Mouse (Mus musculus): ENCODE results near the gene Plcd3. TPM values are rescaled to one million over a fixed set of nuclear protein-coding genes. Genes with fewer than 3 reads are reported as not detected.
A peak's percentile ranks its signal among the peaks of the same experiment; 100 is the strongest.

The Plcd3 gene
- polyA plus RNA-seq, 1 experiment from 2014 or later: 0.50 TPM

DNA sequence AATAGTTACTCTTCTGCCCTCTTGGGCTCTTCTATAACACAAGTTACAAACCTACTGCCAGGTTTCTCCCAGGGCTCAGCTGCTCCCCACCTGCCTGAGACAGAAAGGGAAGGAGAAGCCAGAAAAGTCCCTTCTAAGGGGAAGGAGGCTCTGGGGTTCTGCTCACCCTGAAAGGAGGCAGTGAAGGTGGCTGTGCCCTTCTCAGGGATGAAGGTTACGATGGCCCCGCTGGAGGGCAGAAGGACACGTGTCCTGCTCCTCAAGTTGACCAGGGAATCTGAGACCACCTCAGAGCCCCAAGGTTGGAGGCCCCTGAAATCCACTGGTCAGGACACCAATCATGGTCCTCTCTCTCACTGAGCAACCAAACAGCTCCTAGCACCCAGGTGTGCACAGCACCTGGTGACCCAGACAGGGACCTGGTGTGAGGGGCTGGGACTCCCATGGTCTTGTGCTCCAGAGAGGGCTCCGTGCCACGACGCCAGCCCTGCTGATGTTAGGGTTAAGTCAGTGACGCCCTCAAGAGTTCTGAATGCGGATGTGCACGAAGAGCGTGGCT lies 31.1 kb downstream of the Plcd3 start:
- ATAC-seq (ENCODE audit: low read depth): no peak
- no peak overlapping the region for H3K4me2 ChIP-seq

DNA sequence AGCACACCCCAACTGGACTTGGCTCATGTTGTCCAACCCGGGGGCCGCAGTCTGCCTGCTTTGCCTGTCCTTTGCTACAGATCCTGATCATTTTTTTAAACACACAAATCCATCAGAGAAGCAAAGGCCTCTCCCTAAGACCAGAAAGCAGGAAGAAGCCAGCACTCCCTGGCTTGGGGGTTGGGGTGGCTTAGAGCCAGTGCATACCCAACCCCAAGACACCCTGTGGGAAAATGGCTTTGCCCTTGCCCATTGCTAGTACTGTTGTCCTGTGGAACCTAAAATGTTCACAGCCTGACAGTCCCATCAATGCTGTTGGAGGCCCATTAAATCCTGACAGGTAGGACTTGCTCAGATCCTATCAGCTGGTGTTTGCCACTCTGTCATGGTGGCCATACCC lies 31.7 kb downstream of the Plcd3 start:
- no peak overlapping the region for H3K4me2 ChIP-seq
- no peaks in the 10 kb centered on the region for H3K9me3 ChIP-seq (replicated peaks)
- 100% methylated on average over 2 of the region's 2 CpGs for WGBS (ENCODE audit: insufficient replicate concordance)
- no peaks in the 10 kb centered on the region for H3K27me3 ChIP-seq
- H3K9ac ChIP-seq: no peak overlapping the region
- H3K36me3 ChIP-seq: peaks cover 57% of the 10 kb centered on the region
- DNase-seq: no peak
- no peak for ATAC-seq (ENCODE audit: low read depth)
- no peak overlapping the region for H3K27ac ChIP-seq
- H3K4me1 ChIP-seq (replicated peaks): no peaks in the 10 kb centered on the region
- no peak overlapping the region for H3K4me3 ChIP-seq (replicated peaks)

More for the DNA sequence above, 31.1 kb downstream of the Plcd3 start:
- Histone ChIP-seq H3K9me3 (replicated peaks) (no peaks in the 10 kb centered on the region), H3K4me3 (replicated peaks) (no peak overlapping the region), H3K27me3 (no peaks in the 10 kb centered on the region), H3K27ac (no peak overlapping the region), H3K4me1 (replicated peaks) (no peaks in the 10 kb centered on the region), H3K9ac (no peak overlapping the region), H3K36me3 (peaks cover 52% of the 10 kb centered on the region)
- 91% methylated on average over 10 of the region's 10 CpGs for WGBS (ENCODE audit: insufficient replicate concordance)
- no peak for DNase-seq

DNA sequence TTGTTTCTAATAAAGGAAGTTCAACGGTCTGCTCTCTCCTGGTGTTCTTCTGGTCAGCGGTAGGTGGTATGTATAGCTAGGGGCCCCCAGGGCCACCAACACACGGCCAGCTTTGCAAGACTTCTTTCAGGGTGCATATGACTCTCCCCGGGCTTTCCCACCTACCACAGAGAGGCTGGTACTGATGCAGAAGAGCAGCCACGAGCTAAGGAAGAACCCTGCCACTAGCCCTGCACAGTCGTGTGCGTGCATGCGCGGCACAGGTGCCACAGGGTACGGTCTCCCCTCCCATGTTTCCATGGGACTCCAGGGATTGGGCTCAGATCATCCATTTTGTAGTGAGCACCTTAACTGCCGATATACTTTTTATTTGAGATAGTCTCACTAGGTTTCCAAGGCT lies 32.6 kb downstream of the Plcd3 start:
- Histone ChIP-seq H3K9me3 (replicated peaks) (no peaks in the 10 kb centered on the region), H3K4me2 (no peak overlapping the region), H3K27ac (no peak overlapping the region), H3K27me3 (no peaks in the 10 kb centered on the region), H3K4me1 (replicated peaks) (no peaks in the 10 kb centered on the region), H3K9ac (no peak overlapping the region), H3K36me3 (peaks cover 66% of the 10 kb centered on the region), H3K4me3 (replicated peaks) (no peak overlapping the region)
- DNase-seq: no peak
- no peak for ATAC-seq (ENCODE audit: low read depth)
- 88% methylated on average over 11 of the region's 11 CpGs for WGBS (ENCODE audit: insufficient replicate concordance)

DNA sequence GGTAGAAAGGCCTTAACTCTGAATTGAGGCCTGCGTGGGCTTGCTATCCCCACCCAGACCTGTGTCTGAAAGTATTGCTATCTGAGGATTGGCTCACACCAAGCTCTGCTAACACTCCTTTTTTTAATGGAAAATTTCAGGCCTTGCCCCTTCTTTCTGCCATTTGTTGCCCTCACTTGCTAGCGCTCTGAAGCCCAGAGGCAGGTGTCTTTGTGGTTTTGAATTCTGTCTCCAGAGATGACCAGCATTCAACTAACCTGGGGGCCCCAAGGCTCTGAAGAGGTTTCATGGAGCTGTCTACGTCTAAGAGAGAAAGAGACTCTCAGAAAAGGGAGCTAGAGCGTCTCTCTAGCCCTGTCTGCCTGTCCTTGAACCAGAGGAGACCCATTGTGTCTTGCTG lies 33.2 kb downstream of the Plcd3 start:
- 84% methylated on average over 4 of the region's 4 CpGs for WGBS (ENCODE audit: insufficient replicate concordance)
- Histone ChIP-seq H3K36me3 (peaks cover 72% of the 10 kb centered on the region), H3K4me2 (no peak overlapping the region)

DNA sequence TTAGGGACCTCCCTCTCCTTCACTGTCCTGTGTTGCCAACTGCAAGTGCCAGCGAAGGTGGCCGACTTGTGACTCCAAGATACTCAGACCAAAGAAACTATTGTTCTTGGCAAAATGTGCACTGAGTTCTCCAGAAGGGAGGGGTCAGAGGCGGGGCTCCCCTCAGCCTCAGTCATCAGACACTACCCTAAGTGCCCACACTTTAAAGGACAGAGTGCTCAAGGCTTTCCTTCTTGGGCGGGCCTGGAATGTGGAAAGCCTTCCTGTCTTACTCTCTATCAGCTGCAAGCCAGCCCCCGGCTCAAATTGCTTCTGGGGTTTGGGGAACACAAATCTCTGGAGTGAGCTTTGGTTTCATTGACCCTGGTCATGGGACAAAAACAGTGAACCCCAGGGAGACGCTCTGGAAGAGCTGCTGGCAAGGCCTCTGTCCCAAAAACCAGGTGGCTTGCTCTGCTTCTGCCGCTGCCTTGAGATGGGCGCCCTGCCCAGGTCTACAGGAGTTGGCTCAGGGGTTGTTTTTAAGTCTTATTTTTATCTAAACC lies 33.9 kb downstream of the Plcd3 start:
- Histone ChIP-seq H3K9ac (no peak overlapping the region), H3K27ac (no peak overlapping the region), H3K4me2 (no peak overlapping the region), H3K36me3 (peaks cover 77% of the 10 kb centered on the region), H3K4me3 (replicated peaks) (no peak overlapping the region), H3K27me3 (no peaks in the 10 kb centered on the region), H3K9me3 (replicated peaks) (no peaks in the 10 kb centered on the region), H3K4me1 (replicated peaks) (no peaks in the 10 kb centered on the region)
- DNase-seq: no peak
- 84% methylated on average over 8 of the region's 8 CpGs for WGBS (ENCODE audit: insufficient replicate concordance)
- ATAC-seq (ENCODE audit: low read depth): no peak

More for the DNA sequence above, 33.2 kb downstream of the Plcd3 start:
- H3K9me3 ChIP-seq (replicated peaks): no peaks in the 10 kb centered on the region
- H3K4me3 ChIP-seq (replicated peaks): no peak overlapping the region
- H3K27ac ChIP-seq: no peak overlapping the region
- no peak overlapping the region for H3K9ac ChIP-seq
- ATAC-seq (ENCODE audit: low read depth) (no peak), DNase-seq (no peak)
- no peaks in the 10 kb centered on the region for H3K27me3 ChIP-seq
- no peaks in the 10 kb centered on the region for H3K4me1 ChIP-seq (replicated peaks)

DNA sequence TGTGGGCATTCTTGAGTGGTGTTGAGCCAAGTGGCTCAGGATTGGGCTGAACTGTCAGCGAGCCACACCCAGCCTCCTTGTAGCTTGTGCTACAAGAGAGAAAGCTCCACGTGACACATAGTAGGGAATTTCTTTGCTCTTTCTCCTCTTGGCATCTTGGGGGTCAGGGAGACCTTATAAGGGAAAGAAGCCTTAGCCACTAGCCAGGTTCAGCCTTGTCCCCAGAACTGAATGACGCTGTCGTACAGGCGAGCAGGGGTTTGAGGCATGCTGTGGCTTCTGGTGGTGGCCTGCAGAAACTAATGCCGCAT lies 34.5 kb downstream of the Plcd3 start:
- Histone ChIP-seq H3K27ac (no peak overlapping the region), H3K9me3 (replicated peaks) (no peaks in the 10 kb centered on the region), H3K4me1 (replicated peaks) (no peaks in the 10 kb centered on the region), H3K27me3 (no peaks in the 10 kb centered on the region), H3K4me2 (no peak overlapping the region), H3K36me3 (peaks cover 82% of the 10 kb centered on the region), H3K9ac (no peak overlapping the region), H3K4me3 (replicated peaks) (no peak overlapping the region)
- DNase-seq (no peak), ATAC-seq (ENCODE audit: low read depth) (no peak)
- 90% methylated on average over 6 of the region's 6 CpGs for WGBS (ENCODE audit: insufficient replicate concordance)

DNA sequence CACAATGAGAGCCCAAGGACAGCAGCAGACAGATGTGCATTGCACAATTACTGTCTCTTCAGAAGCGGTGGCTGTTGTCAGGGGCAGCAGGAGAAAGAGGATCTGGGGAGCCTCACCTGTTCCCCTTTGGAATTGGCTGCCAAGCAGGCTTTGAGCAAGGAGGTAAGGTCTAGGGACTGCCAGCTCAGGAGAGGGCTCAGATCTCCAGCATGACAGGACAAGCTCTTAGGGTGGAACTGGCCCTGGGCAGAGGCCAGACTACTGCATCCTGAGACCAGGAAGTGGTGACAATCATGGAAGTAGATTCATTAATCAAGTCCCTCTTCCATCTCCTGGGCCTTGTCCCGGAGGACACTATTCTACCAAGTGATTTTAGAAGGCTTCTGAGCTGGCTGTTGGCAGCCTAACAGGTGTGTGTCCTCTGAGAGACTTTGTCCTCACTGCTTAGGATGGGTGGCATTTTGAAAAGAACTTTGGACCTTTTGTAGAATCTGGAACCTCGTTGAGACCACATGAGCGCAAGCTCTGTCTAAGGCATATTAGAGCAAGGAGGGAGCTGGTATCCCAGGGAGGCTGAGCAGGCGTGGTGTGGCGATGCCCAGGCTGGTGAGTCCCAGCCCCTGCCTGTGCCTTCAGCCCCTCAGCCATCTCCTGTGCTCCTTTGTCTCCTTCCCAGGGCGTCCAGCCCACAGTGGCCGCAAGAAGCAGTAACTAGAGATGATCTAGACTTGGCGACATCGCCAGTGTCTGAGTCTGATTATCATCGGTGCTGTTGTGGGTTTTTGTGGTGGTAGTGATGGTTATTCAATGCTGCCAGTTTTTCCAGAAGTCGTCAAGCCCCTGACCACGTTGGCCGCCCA lies 35.0 kb downstream of the Plcd3 start:
- Histone ChIP-seq H3K27ac (no peak overlapping the region), H3K36me3 (peaks cover 87% of the 10 kb centered on the region)
- DNase-seq: no peak

DNA sequence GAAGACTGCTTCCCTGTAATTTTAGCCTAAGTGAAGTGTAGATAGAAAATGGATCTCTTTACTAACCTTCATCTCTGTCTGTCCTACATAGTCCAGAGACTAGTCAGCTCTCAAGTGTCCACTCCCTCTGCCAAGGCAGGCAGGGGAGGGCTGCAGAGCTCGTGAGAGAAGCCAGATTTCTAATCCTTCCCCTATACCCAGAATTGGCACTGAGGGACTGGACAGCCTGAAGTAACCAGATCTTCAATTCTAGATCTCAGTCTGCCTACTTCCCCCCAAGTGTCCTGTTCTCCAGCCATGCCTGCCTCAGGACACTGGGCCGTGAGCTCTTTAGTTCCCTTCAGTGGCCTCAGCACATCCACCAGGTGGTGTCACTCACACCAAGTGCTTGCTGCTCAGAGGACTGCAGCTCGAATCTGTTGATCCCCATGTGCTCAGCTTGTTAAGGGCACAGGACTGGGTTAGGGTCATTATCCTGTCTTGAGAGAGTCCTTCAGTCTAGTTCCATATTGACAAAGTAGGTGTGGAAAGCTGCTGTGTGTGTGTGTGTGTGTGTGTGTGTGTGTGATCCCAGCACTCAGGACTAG lies 42.9 kb downstream of the Plcd3 start:
- 78% methylated on average over 3 of the region's 3 CpGs for WGBS (ENCODE audit: insufficient replicate concordance)
- H3K27me3 ChIP-seq: no peaks in the 10 kb centered on the region
- ATAC-seq (ENCODE audit: low read depth) (no peak), DNase-seq (no peak)
- no peaks in the 10 kb centered on the region for H3K4me1 ChIP-seq (replicated peaks)
- peaks cover 85% of the 10 kb centered on the region for H3K36me3 ChIP-seq
- no peak overlapping the region for H3K9ac ChIP-seq
- H3K4me2 ChIP-seq: no peak overlapping the region
- no peak overlapping the region for H3K4me3 ChIP-seq (replicated peaks)
- H3K9me3 ChIP-seq (replicated peaks): no peaks in the 10 kb centered on the region
- H3K27ac ChIP-seq: no peak overlapping the region

More for the DNA sequence above, 35.0 kb downstream of the Plcd3 start:
- 87% methylated on average over 14 of the region's 14 CpGs for WGBS (ENCODE audit: insufficient replicate concordance)
- no peak overlapping the region for H3K4me3 ChIP-seq (replicated peaks)
- no peak for ATAC-seq (ENCODE audit: low read depth)
- no peaks in the 10 kb centered on the region for H3K4me1 ChIP-seq (replicated peaks)
- H3K4me2 ChIP-seq: no peak overlapping the region
- H3K9me3 ChIP-seq (replicated peaks): no peaks in the 10 kb centered on the region
- no peaks in the 10 kb centered on the region for H3K27me3 ChIP-seq
- no peak overlapping the region for H3K9ac ChIP-seq

DNA sequence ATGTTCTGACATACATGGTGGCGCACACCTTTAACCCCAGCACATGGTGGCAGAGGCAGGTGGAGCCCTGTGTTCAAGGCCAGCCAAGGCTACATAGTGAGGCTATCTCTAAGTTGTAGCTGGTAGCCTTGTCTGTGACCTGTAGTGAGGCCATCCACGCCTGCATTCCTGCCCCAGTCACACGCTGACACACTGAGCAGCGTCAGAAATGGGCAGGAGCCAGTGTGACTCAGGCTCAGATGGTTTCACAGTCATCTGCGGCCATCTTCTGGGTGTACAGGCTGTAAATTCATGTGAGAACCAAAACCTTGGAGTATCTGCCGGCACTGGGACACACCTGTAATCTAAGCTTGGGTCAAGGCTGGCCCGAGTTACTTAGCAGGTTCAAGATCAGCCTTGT lies 44.8 kb downstream of the Plcd3 start:
- no peak for DNase-seq
- no peaks in the 10 kb centered on the region for H3K9me3 ChIP-seq (replicated peaks)
- no peak for ATAC-seq (ENCODE audit: low read depth)
- no peak overlapping the region for H3K4me3 ChIP-seq (replicated peaks)
- no peaks in the 10 kb centered on the region for H3K27me3 ChIP-seq
- H3K36me3 ChIP-seq: peaks cover 86% of the 10 kb centered on the region
- H3K4me1 ChIP-seq (replicated peaks): no peaks in the 10 kb centered on the region
- WGBS (ENCODE audit: insufficient replicate concordance): 94% methylated on average over 7 of the region's 7 CpGs
- no peak overlapping the region for H3K9ac ChIP-seq
- H3K27ac ChIP-seq: no peak overlapping the region
- no peak overlapping the region for H3K4me2 ChIP-seq

DNA sequence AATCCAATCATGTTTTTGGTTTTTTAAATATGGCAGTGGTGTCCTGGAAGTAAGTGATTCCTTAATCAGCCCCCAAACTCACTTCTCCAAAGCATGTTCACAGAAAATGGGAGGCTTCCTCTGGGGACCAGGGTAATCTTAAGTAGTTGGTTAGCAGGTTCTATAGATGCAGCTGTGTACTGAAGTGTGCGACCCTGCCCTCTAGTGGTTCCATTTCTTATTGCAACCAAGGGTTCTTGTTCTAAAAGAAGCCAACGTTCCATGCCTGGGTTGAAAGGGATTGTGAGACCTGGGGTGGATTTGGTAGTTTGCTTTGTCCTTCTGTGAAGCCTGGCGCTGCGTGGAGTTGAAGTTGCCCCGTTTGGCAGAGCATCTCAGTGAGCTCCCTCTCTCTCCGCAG lies 46.7 kb downstream of the Plcd3 start:
- no peak overlapping the region for H3K9ac ChIP-seq
- H3K4me2 ChIP-seq: no peak overlapping the region
- no peak overlapping the region for H3K4me3 ChIP-seq (replicated peaks)
- peaks cover 86% of the 10 kb centered on the region for H3K36me3 ChIP-seq
- H3K27me3 ChIP-seq: no peaks in the 10 kb centered on the region
- DNase-seq (peak; percentile 50), ATAC-seq (ENCODE audit: low read depth) (no peak)
- no peak overlapping the region for H3K27ac ChIP-seq
- no peaks in the 10 kb centered on the region for H3K9me3 ChIP-seq (replicated peaks)
- no peaks in the 10 kb centered on the region for H3K4me1 ChIP-seq (replicated peaks)
- WGBS (ENCODE audit: insufficient replicate concordance): 52% methylated on average over 6 of the region's 6 CpGs

DNA sequence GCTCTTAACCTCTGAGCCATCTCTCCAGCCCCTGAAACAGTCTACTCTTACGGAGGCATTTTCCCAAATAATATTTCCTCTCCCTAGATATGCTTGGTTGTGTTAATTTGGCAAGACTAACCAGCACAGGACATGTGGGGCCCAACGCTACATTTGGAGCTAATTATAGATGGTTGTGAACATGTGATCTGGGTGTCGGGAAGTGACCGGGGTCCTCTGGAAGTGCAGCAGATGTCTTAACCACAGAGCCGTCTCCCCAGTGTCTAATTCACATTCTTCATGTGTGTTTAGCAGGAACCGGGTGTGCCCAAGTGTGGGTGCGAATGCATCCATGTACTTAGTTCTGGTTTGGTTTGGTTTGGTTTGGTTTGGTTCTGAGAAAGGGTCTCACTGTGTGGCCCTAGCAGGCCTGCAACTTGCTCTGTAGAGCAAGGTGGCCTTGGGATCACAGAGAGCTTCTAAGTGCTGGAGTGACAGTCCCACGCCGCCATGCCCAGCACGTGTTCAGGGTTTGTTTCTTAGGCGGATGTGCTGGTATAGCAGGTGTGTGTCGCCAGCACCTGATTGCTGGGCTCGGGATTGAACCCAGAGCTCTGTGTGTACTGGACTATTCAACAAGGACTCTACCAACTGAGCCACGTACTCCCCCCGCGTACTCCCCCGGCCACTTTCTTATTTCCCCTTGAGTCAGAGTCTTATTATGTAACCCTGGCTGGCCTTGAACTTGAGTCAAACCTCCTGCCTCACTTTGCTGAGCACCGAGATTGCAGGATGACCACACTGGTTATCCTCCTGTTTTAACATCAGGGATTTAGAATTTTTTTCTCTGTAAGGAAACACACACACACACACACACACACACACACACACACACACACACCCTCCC lies 48.0 kb downstream of the Plcd3 start:
- no peak for DNase-seq
- no peaks in the 10 kb centered on the region for H3K9me3 ChIP-seq (replicated peaks)
- ATAC-seq (ENCODE audit: low read depth): no peak
- H3K9ac ChIP-seq: no peak overlapping the region
- no peak overlapping the region for H3K4me3 ChIP-seq (replicated peaks)
- no peak overlapping the region for H3K4me2 ChIP-seq
- H3K27ac ChIP-seq: no peak overlapping the region
- WGBS (ENCODE audit: insufficient replicate concordance): 83% methylated on average over 18 of the region's 18 CpGs
- no peaks in the 10 kb centered on the region for H3K4me1 ChIP-seq (replicated peaks)
- peaks cover 77% of the 10 kb centered on the region for H3K36me3 ChIP-seq
- no peaks in the 10 kb centered on the region for H3K27me3 ChIP-seq

All from liver, embryonic 13.5 days (tissue).